Mouse (Mus musculus): Measurements from ENCODE around the gene Rxfp3. TPM values are rescaled to one million over a fixed set of nuclear protein-coding genes. Genes with fewer than 3 reads are reported as not detected.
A peak's percentile ranks its signal among the peaks of the same experiment; 100 is the strongest.

The Rxfp3 gene
- total and polyA plus RNA-seq, 3 experiments: 0.05 to 0.09 (median 0.08) TPM

GRCm38 (mm10) chr15:11075726-11076361 lies 38.1 kb upstream of the Rxfp3 start:
- Histone ChIP-seq H3K27ac (no peak overlapping the region), H3K79me2 (replicated peaks; ENCODE audit: control insufficient read depth, insufficient read depth, low read length) (no peaks in the 10 kb centered on the region), H3K27me3 (ENCODE audit: control insufficient read depth, insufficient read depth, low read length) (no peaks in the 10 kb centered on the region), H3K4me3 (no peak overlapping the region), H3K4me1 (ENCODE audit: control insufficient read depth, insufficient read depth, low read length) (no peaks in the 10 kb centered on the region), H3K9ac (ENCODE audit: low read depth, low read length) (no peak overlapping the region), H3K36me3 (ENCODE audit: control insufficient read depth, insufficient read depth, low read length) (no peaks in the 10 kb centered on the region)
- 76% methylated on average over 3 of the region's 3 CpGs for WGBS
- DNase-seq: no peak
- intact Hi-C loops (cut with DNase I): no loop called here
- TF ChIP-seq EP300 (IDR thresholded peaks at IDR 0.05; ENCODE audit: insufficient read depth, low read depth, low read length) (no peak), CTCF (IDR thresholded peaks at IDR 0.05) (no peak), POLR2A (IDR thresholded peaks at IDR 0.05; ENCODE audit: insufficient read depth, low read depth, low read length) (no peak)

- Histone ChIP-seq H3K79me2 (replicated peaks; ENCODE audit: control insufficient read depth, insufficient read depth, low read length) (no peaks in the 10 kb centered on the region), H3K27ac (no peak overlapping the region), H3K27me3 (ENCODE audit: control insufficient read depth, insufficient read depth, low read length) (no peaks in the 10 kb centered on the region), H3K4me1 (ENCODE audit: control insufficient read depth, insufficient read depth, low read length) (peaks cover 2% of the 10 kb centered on the region; the same call in 1 of the 2 replicates), H3K4me3 (no peak overlapping the region), H3K9ac (ENCODE audit: low read depth, low read length) (no peak overlapping the region), H3K36me3 (ENCODE audit: control insufficient read depth, insufficient read depth, low read length) (no peaks in the 10 kb centered on the region)
- 73% methylated on average over 7 of the region's 7 CpGs for WGBS
- TF ChIP-seq POLR2A (IDR thresholded peaks at IDR 0.05; ENCODE audit: insufficient read depth, low read depth, low read length): no peak
- TF ChIP-seq CTCF (IDR thresholded peaks at IDR 0.05): no peak
- no peak for TF ChIP-seq EP300 (IDR thresholded peaks at IDR 0.05; ENCODE audit: insufficient read depth, low read depth, low read length)
- intact Hi-C loops (cut with DNase I): no loop called here
- no peak for DNase-seq
Measured at GRCm38 (mm10) chr15:11067891-11068290, 30.1 kb upstream of the Rxfp3 start.

GRCm38 (mm10) chr15:11066299-11066698 lies 28.5 kb upstream of the Rxfp3 start:
- peak overlapping the region; percentile 23; the same call in 1 of the 2 replicates for H3K27ac ChIP-seq
- DNase-seq: no peak
- no peak for TF ChIP-seq CTCF (IDR thresholded peaks at IDR 0.05)
- intact Hi-C loops (cut with DNase I): no loop called here
- H3K27me3 ChIP-seq (ENCODE audit: control insufficient read depth, insufficient read depth, low read length): no peaks in the 10 kb centered on the region
- no peaks in the 10 kb centered on the region for H3K79me2 ChIP-seq (replicated peaks; ENCODE audit: control insufficient read depth, insufficient read depth, low read length)
- H3K4me3 ChIP-seq: no peak overlapping the region
- no peaks in the 10 kb centered on the region for H3K36me3 ChIP-seq (ENCODE audit: control insufficient read depth, insufficient read depth, low read length)
- H3K9ac ChIP-seq (ENCODE audit: low read depth, low read length): no peak overlapping the region
- 37% methylated on average over 5 of the region's 5 CpGs for WGBS
- peaks cover 2% of the 10 kb centered on the region; the same call in 1 of the 2 replicates for H3K4me1 ChIP-seq (ENCODE audit: control insufficient read depth, insufficient read depth, low read length)

- TF ChIP-seq POLR2A (IDR thresholded peaks at IDR 0.05; ENCODE audit: insufficient read depth, low read depth, low read length) (no peak), CTCF (IDR thresholded peaks at IDR 0.05) (no peak), EP300 (IDR thresholded peaks at IDR 0.05; ENCODE audit: insufficient read depth, low read depth, low read length) (no peak)
- DNase-seq: peak in 1 of 2 experiments; percentile 25
- intact Hi-C loops (cut with DNase I): loop anchor here (2.0 kb wide), 1 partner anchor 51 kb away; no protein-coding TSS in a partner anchor
- Histone ChIP-seq H3K9ac (ENCODE audit: low read depth, low read length) (peak overlapping the region; percentile 56), H3K79me2 (replicated peaks; ENCODE audit: control insufficient read depth, insufficient read depth, low read length) (no peaks in the 10 kb centered on the region), H3K4me3 (peak overlapping the region; percentile 47), H3K27ac (peak overlapping the region; percentile 87), H3K36me3 (ENCODE audit: control insufficient read depth, insufficient read depth, low read length) (no peaks in the 10 kb centered on the region), H3K4me1 (ENCODE audit: control insufficient read depth, insufficient read depth, low read length) (peaks cover 2% of the 10 kb centered on the region; the same call in 1 of the 2 replicates), H3K27me3 (ENCODE audit: control insufficient read depth, insufficient read depth, low read length) (no peaks in the 10 kb centered on the region)
- 8% methylated on average over 9 of the region's 9 CpGs for WGBS
Measured at GRCm38 (mm10) chr15:11065528-11066171, 27.9 kb upstream of the Rxfp3 start.

GRCm38 (mm10) chr15:11064558-11065411 lies 27.0 kb upstream of the Rxfp3 start, which contains the start of gene Adamts12:
Gene Adamts12 (plus strand): TSS chr15:11064790.
- Histone ChIP-seq H3K27ac (peak within 1 kb of the TSS; percentile 87), H3K4me3 (peak within 1 kb of the TSS; percentile 47), H3K36me3 (ENCODE audit: control insufficient read depth, insufficient read depth, low read length) (no peaks in the 10 kb centered on the region), H3K9ac (ENCODE audit: low read depth, low read length) (peak within 1 kb of the TSS; percentile 36), H3K4me1 (ENCODE audit: control insufficient read depth, insufficient read depth, low read length) (peaks cover 2% of the 10 kb centered on the region; the same call in 1 of the 2 replicates), H3K79me2 (replicated peaks; ENCODE audit: control insufficient read depth, insufficient read depth, low read length) (no peaks in the 10 kb centered on the region), H3K27me3 (ENCODE audit: control insufficient read depth, insufficient read depth, low read length) (no peaks in the 10 kb centered on the region)
- TF ChIP-seq EP300 (IDR thresholded peaks at IDR 0.05; ENCODE audit: insufficient read depth, low read depth, low read length) (no peak), POLR2A (IDR thresholded peaks at IDR 0.05; ENCODE audit: insufficient read depth, low read depth, low read length) (peak; percentile 42; the same call in 1 of the 2 replicates)
- intact Hi-C loops (cut with DNase I): loop anchor here (2.0 to 5.0 kb wide), 2 partner anchors 52 to 82 kb away; partner anchors contain the start of gene Amacr
- peak; percentile 85 to 87 for DNase-seq
- 2% methylated on average over 25 of the region's 25 CpGs for WGBS
